Mouse (Mus musculus) adrenal gland, postnatal 25 days (tissue): ENCODE measurements around the gene Trim65. TPM values are rescaled to one million over a fixed set of nuclear protein-coding genes. Genes with fewer than 3 reads are reported as not detected.

Source experiments
- DNase-seq: peaks from one replicate; pipeline ENCODE4 v3.0.0; 2021; ENCODE audit warnings: mixed read lengths
- long read RNA-seq: library from polyadenylated mRNA; stranded (forward); transcript quantifications from one replicate; pipeline ENCODE4 v2.0.0, GENCODE M21; 2021
- total RNA-seq: library from RNA; stranded (reverse); gene quantifications from 2 replicates; pipeline ENCODE4 v1.2.3, GENCODE M21; 2021

Trim65 gene
- 12.2 and 12.9 TPM in 2 replicates for total RNA-seq
- long read RNA-seq, partial matches to known transcripts: 0 of 4 reads
- long read RNA-seq, other reads (novel, unspliced or antisense): 2 of 4 reads

DNA sequence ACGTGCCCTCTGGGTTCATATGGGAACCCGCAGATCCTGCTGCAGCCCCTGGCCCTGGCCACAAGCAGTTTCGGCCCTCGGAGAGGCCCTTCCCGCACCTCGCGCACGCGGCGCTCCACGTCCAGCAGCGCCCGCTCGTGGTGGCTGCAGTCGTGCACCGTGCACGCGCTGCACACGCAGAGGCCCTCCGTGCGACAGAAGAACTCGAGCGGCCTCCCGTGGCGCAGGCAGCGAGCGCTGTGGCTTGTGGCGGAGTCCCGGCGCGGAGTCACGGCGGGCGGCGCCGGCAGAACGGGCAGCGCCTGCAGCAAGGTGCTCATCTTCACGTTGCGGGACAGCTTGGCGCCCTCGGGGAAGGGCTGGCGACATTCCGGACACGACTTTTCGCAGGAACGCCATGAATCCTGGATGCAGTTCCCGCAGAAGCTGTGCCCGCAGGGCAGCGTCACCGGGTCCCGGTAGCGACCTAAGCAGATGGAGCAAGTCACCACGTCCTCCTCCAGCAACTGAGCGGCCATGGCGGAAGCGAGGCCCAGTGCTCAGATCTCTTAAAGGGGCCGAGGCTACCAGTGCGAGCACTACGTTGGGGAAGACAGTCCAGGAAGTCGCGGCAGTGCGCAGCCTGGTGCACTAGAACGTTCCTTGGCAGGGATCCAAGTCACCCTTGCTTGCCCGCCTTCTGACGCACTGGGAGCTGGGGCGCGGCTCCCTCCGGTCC is at the start of gene Trim65:
TSS of gene Trim65 (minus strand) at position 641 of the 718 bp plus-strand sequence.
- peak; percentile 90 for DNase-seq

DNA sequence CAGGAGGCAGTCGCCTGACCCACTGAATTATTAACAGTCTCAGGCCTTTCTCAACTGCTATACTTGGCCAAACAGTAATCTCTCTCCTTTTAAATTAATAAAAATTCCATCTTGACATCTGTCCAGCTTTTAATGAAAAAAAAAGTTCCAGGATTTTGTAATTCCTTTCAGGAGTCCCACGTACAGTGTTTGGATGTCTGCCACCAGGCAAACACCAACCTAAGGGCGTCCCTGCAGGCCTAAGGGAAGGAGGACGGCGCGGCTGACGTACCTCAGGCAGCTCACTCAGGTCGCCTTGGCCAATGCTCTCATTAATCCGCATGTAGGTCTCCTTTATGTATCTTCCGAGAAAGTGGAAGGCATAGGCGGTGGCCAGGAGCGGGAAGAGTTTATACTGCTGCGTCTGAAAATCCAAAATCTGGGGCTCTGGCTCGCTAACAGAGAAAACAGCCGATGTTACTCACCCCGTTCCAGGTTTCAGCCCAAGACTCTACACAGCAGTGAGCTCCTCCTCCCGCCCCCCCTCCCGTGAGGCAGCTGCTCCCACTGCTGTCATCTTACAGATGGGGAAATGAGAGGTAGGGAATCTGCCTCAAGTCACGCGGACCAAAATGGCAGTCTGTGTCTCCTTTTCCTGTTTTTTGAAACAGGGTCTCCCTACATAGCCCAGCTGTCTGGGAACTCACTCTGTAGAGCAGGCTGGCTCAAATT is 47.6 kb upstream of the Trim65 start:
- DNase-seq: no peak

DNA sequence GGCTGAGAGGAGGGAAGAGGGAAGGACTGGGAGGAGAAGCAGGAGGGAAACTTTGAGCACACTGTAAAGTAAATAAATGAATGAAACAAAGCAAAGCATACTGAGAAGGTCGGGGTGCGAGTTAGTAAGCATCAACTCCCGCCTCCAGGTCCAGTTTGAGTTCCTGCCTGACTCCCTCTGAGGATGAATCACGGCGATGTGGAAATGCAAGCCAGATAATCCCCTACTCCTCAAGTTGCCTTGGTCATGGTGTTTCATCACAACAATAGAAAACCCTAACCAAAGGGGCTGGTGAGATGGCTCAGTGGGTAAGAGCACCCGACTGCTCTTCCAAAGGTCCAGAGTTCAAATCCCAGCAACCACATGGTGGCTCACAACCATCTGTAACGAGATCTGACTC is 45.1 kb upstream of the Trim65 start:
- DNase-seq: no peak

DNA sequence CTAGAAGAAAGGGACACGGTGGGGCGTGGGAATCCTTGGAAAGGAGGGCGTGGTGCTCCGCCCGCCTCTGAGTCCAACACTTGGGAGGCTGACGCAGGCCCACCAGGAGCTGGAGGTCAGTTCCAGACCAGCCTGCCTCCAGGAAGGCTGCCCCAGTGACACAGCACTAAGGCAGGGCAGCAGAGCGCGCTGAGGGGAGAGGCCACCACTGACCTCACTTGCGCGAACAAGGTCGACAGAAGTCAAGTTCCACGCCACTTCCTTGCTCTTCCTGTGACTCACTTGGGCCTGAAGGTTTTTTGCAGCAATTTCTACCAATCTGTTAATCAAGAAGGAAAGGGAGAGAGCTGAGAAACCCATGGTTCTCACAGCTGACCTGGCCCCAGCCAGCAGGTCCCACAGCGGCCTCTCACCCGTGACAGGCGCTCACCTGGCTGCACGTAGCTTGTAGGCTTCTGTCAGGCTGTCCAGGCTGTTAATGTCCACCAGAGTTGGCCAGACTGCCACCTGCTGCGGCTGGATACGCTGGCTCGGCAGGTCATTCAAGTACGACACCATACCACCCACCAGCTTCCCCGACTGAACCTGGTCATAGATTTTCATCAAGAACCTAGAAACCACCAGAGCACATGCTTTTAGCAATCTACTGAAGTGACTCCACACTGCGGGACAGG is 44.0 kb upstream of the Trim65 start:
- peak; percentile 62 for DNase-seq

DNA sequence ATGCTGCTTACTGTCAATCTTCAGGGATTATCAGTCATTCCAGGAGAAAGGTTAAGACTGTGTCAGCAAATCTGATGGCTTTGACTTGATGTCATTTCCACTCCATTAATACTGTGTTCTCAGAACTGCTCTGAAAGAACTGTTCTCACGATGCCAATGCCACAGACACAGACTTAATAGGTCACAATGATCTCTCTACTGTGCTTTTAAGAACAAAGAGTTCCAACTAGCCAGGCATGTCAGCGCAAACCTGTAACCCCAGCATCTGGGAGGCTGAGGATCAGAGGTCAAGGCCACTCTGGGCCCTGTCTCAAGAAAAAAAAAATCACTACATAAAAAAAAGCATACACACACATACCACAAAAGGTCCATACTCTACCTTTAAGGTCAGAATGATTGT is 41.0 kb upstream of the Trim65 start:
- DNase-seq: no peak

DNA sequence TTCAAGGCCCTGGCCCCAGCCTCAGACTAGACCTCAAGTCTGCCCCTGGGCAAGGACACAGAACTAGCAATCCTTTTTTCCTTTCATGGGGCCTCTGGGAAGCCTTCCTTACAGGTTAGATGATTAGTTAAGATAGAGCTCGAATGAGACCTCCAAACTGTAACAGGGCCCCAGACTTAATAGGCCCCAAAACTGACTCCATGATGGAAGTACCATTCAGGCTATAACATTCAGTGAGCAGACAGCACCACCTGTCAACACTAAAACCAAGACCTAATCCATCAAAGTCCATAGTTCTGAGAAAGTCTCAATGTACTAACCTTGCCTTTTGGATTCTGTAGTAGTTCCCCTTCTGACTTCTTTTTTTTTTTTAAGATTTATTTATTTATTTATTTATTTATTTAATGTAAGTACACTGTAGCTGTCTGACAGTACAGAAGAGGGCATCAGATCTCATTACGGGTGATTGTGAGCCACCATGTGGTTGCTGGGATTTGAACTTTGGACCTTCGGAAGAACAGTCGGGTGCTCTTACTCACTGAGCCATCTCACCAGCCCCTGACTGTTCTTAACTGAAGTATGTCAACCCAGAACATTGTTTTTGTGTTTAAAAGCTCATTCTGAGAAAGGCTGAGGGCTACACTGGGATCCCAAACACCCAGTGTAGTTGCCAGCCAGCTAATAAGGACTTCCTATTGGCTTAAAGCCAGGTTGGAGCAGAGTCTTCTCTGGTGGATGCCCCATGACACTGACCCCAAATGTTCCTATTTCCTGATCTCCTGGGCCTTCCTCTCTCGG is 39.3 kb upstream of the Trim65 start:
- DNase-seq: no peak

DNA sequence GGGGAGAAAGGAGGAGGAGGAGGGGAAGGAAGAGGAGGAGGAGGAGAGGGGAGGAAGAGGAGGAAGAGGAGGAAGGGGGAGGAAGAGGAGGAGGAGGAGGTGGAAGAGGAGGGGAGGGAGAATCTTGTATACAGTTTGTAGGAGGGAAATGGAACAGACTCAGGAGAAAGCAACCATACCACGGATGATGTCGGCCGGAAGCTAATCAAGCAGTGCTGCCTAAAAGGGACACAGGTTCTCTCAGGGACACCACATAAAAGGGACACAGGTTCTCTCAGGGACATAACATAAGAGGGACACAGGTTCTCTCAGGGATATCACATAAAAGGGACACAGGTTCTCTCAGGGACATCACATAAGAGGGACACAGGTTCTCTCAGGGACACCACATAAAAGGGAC is 38.3 kb upstream of the Trim65 start:
- no peak for DNase-seq

DNA sequence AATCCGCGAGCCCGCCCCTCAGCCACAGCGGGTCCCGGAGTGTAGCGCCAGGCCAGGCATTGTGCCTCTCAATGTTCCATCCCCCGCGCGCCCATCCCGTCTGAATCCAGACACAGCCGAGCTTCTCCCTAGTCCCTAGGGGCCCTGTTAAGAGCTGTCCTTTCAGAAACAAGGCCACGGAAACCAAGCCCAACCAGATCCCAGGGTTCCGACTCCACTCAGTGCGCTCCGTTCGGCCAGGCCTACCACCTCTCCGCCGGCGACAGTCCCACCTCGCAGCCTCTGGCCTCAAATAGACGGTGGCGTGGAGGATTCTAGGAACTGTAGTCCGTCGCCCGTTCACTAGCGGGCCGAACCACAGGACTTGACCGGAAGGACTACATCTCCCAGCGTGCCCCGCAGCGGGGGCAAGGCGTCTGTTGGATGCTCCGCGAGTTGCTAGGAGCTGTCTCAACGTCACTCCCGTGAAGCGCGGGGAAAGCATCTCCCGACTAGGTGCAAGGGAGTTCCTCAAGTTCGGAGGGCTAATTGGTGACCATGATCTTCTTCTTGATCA is 37.0 kb upstream of the Trim65 start, which contains the start of gene Fbf1:
TSS of gene Fbf1 (minus strand) at position 283 of the 556 bp plus-strand sequence.
- peak; percentile 92 for DNase-seq

DNA sequence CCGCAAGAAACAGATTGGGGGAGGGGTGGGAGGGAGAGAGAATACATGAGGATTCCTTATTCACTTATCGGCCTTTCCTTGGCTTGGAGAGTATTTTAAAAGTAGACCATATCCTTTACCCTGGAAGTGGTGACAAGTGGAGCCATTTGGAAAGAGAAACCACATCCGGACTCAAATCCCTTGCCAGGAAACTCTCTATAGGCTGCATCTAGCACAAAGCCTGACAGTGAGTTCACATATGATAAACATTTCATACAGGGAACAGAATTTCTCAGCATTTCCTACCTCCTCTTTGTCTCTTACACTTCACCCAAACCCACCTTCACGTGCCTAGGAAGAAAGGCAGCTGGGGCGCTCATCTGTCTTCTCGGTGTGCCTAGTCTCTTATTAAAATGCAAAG is 36.3 kb upstream of the Trim65 start:
- no peak for DNase-seq

DNA sequence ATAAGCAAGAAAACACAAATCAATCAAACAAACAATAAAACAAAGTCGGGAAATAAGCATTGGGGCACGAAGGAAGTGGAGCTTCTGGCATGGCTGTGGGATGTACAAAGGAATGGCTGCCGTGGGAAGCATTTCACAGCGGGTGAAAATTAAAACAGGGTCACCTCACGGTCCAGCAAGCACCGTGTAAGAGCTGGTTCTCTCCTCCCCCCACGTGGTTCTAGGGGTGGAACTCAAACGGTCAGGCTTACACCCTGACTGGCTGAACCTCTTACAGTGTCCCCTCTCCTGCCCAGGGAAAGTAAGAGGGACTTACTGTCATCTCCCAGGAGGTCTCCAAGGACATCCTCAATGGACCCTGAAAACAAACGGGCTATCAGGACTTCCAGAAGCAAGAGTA is 32.1 kb upstream of the Trim65 start:
- DNase-seq: no peak

DNA sequence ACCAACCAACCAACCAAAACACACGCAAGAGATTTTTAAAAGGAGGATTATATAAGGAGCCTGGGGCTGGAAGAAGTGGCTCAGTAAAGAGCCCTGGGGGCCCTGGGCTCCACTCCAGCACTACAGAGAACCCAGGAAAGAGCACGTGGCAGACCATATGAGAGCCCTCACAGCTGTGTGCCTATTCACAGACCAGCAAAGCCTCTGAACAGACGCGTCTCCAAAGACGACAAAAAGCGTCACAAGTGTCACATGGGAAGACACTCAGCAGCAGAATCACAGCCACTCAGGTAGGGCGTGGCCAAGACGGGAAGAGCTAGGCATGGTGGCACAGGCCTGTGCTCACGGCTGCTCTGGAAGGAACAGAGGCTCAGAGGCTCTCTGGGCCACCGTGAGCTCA is 31.2 kb upstream of the Trim65 start:
- DNase-seq: no peak

DNA sequence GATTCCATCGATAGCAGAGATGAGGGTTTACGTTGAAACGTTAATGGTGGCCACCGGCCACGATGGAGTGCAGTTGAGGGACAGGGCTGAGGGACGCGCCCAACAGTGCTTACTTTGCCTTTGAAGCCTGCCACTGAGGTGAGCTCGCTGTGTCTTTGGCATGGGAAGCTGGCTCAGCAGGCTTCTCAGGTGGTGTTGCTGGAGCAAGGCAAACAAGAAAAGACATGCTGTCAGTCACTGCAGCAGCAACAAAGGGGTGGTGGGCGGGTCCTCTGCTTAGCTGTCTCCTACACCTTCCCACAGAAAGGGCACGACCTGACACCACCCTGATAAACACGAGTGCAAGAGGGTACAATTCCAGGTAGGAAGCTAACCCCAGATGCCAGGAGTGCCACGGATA is 30.4 kb upstream of the Trim65 start:
- no peak for DNase-seq

DNA sequence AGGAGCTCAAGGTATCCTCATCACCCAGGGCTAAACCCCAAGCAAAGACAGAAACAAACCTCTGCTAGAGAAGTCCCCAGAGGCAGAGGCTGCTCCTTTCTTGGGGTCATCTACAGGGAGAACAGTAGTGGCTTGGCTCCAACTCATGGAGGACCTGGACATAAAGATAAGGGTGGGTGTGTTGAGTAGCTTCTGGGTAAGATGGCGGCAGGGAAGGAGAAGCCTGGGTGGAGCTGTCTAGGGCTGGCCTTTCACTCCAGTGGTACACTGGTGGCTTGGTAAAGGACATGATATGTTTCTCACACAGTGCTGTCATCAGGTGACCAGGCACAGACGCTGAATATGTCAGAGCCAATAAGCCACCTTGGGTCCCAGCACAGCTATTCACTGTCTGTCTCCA is 20.0 kb upstream of the Trim65 start:
- DNase-seq: no peak

DNA sequence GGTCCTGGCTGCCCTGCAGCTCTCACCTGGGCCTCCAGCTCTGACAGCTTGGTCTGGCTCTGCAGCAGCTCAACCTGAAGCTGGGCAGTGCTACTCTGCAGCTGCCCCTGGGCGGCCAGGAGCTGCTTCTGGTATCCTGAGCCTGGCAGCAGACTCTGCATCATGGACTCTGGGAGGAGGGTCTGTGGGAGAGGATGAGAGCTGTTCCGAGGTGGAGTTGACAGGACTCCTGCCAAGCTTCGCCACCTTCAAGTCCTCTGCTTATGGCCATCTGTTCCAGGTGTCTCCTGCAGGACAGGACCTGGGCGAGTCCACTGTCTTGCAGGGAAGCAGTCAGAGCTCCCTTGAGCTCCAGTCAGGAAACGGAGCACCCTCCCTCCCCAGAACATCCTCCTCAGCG is 18.4 kb upstream of the Trim65 start:
- DNase-seq: no peak

DNA sequence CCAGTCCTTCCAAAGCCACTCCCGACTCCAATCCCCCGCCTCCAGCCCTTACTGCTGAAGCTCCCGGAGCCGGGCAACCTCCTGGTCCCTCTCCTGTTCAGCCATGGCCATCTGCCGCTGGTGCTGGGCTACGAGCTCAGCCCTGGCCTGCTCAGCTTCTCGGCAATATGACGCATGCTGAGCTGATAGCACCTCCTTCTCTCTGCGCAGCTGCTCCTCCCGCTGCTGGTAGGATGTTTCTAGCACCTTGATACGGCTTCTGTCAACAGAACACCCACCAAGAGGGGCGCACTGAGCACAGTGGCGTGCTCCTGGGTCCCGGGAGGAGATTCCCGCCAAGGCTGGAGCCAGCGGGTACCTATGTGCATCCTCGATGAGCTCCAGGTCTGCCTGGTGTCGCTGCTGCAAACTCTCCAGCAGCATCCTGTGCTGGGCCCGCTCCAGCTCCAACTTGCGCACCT is 17.9 kb upstream of the Trim65 start:
- no peak for DNase-seq

DNA sequence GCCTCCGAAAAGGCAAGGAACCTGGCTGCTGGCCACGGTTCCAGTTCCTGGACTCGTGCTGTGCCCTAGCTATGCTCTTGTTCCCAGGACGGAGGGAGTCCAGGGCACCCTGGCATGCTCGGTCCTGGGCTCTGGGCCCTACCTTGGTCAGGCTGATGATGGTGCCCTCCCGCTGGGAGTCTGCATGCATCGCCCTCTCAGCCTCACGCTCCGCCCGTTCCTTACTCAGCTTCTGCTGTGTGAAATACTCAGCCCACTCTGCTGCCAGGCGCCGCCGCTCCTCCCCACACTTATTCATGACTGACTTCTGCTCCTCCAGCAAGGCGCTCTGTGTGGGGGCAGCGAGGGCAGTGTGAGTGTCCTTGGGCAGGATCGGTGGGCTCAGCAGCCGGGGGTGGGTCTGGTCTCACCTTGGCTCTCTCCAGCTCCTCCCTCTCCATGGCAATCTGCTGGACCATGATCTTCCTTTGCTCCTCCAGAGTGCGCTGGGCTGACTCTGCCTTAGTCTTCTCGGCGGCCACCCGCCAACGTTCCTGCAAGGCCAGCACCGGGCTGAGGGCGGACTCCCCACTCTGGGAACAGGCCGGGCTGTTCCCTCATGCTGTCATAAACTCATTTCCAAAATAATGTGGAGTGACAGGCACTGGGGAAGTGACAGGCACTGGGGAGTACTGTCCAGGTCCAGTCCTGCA is 15.5 kb upstream of the Trim65 start:
- DNase-seq: peak; percentile 28

DNA sequence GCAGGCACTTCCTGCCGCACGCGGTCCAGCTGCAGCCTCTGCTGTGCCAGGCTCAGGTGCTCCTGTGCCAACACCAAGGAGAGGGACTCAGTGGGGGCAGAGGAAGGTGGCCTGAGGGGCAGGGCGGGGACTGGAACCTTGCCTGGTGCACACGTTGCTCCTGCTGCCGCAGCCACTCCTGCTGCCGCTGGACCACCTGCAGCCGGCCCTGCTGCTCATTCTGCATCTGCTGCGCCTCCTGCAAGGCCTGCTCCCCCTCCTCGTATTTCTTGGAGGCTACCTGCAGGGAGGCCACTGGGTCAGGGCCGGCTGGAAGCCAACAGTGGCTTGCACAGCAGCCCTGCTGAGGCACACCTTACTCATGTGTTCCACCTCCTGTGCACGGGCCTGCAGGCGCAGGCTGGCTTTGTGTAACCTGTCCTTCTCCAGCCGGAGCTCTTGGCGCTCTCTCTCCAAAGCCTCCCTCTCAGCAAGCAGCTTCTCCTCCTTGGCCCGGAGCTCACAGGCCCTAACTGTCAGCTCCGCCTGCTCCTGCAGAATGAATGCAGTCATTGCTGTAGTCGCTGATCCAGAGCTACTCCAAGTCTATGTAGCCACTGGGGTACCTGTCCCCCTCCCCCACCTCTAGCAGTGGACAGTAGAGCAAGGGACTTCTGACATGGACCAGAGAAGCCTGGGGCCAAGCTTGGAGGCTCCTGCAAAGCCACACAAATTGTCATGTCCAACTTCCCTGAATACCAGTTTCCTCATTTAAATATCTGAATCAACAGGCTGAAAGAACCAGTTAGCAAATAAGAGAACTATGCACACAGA is 14.8 kb upstream of the Trim65 start:
- DNase-seq: no peak

DNA sequence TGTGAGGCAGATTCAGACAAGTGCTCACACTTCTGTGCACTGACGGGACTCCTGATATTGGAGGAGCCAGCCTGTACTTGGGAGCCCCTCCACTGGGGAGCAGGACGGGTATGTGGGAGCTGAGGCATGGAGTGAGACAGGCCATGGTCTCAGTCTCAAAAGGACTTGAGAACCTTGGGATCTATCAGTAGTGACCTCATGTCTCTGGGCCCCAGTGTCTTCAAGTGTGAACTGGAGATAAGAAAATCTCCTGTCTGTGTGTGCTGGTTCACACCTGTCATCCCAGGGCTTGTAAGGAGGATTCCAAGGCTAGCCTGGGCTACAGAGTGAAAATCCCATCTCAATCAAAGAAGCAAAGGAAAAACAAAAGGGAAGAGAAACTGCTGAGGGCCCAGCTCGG is 12.5 kb upstream of the Trim65 start:
- no peak for DNase-seq

DNA sequence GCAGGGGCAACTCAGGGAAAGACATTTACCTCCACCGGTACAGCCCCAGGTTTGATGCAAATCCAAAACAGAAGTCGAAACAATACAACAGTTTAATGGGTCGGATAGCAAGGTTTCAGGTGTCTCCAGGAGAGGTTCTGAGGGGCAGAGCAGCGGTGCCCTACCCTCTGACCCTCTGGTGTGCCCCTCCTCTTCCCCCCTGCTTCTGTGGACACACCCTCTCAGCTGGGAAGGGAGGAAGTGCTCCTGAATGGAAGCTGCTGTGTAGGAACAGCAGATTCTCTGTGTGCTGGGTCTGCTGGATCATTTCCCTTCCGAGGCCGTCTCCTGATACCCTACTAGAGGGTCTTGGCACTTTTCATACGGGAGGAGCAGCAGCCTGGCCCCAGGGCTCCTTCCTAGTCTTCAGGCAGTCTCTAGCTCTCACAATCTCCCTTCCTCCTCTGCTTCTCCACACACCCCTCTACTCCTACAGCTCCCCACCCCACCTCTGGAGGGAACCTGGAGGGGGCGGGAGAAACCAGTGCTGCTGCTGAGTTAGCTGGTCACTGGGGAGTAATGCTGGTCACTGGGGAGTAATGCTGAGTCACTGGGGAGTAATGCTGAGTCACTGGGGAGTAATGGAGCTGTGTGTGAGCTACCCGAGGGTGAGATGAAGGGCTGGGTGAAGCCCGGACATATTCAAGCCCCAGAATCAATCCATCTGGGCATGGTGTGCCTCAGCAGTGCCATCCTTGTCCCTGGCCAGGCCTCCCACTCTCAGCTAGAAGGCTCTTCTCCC is 11.5 kb upstream of the Trim65 start:
- peak; percentile 50 for DNase-seq
